Mouse (Mus musculus) 416B (cell line): Measurements from ENCODE around the gene Inpp5a.

Experiments
- DNase-seq: peaks from one replicate; pipeline ENCODE4 v3.0.0; 2011; ENCODE audit warnings: low read depth

Inpp5a gene

DNA sequence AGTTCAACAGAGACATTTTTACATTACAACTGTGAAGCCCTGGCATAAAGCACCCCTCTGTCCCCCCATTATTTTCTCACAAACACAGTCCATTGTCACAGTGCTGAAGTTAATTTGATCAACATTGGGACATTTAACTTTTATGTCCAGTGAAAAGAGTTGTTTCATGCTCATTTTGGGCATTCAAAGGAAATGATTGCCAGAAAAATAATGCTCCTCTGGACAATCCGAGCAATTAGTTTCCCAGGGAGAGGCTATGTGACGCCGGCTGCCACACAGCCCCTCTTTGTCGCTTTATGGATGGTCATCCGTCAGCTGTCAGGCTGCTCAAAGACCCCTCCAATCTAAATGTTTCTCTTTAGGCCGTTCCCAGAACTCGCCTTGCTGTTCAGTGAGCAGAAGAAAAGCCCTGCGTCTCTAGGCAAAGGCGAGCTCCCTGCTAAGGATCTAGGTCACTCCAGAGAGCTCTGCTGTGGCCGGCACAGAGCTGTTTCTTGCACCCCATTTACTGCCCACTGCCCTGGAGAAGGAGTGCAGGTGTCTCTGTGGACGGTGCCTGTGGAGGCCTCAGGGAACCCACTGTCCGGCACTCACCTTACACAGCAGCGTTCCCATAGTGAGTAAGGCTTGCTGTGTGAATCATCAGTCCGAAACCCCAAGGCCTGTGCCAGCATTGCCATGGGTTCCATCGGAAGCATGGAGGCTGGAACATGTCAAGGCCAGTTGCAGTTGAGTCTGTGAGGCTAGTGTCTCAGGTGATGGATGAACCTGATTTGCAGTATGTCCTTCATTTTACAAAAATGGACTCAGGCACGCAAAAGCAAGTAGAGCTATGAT, 141.9 kb downstream of the Inpp5a start:
- no peak for DNase-seq

GRCm38 (mm10) chr7:139531428-139531801, 142.5 kb downstream of the Inpp5a start:
- no peak for DNase-seq

- DNase-seq, result no peak
These were observed 147.4 kb downstream of the Inpp5a start for GRCm38 (mm10) chr7:139536331-139536730.

- DNase-seq, result no peak
These were observed 147.9 kb downstream of the Inpp5a start for GRCm38 (mm10) chr7:139536831-139537230.

DNA sequence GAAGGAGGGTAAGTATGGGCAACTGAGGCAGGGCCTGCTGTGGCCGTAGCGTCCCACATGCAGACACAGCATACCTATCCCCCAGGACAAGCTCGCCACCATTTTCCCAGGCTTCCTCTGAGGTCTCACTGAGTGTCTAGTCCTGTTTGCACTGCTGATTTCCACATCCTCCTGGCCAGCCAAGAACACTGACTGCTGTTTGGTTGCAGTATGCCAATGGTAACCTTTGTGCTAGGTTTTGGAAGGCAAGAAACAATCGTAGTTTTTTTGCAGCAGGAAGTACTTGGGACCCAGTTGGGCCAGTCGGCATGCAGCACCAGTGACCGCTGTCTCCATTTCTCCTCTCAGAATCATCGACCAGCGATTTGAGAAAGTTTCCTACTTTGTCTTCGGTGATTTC, 148.9 kb downstream of the Inpp5a start:
- no peak for DNase-seq

GRCm38 (mm10) chr7:139538541-139538940, 149.6 kb downstream of the Inpp5a start:
- no peak for DNase-seq

GRCm38 (mm10) chr7:139540601-139541000, 151.7 kb downstream of the Inpp5a start:
- DNase-seq, result peak; percentile 17

DNA sequence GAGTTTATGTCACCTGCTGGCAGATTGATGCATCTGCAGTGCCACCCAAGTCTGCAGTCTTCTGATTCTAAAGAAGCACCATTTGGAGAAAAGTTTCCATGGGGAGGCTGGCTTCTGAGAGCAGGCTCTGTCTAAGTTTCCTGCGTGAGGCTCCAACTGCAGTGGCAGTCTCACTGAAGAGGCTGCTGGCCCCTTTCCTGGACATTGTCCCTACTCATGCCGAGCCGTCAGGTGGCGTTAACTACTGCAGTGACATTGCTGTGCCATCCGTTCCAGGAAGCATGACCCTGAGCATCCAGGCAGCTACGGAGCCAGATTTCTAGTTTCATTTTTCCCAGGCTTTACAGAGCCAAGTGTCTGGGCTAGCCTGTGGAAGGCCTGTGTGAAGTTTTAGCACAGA, 152.5 kb downstream of the Inpp5a start:
- no peak for DNase-seq

DNA sequence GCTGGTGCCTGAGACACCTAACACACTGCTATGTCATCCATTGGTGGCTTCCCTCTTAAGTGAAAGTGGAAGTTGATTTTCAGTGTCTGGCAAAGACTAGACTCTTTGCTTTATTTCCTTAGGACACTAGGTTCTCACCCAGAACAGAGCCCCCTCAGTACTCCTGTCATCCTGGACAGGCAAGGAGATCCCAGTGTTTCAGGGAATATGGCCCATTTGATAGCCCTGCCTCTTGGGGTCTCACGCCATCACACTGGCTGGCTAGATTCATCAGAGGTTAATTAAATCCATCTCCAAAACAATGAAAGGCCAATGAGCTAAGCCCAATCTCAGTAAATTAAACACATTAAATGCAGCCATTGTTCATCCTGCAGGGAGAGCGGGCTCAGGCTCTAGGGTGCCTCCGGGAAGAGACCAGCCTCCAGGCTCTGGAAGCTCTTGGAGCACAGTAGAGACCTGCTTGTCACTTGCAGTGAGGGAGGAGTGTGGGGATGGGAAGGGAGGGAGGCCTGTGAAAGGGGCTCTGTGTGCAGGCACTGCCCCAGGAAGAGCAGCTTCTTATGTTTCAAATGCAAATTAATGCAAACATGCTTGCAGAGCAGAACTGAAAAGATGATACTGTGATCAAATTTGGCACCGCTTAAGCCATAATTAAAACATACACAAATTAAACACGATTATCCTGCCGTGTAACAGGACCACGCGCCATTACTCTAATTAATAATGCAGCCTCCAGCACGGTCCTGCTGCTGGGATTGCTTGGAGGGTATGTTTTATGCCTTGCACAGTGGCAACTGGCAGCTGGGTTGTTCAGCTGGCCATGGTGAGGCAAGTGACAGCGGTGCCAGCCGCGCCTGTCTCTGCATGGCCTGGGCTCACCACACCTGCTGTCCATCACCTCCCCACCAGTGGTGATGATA, 156.1 kb downstream of the Inpp5a start:
- DNase-seq, result no peak

DNA sequence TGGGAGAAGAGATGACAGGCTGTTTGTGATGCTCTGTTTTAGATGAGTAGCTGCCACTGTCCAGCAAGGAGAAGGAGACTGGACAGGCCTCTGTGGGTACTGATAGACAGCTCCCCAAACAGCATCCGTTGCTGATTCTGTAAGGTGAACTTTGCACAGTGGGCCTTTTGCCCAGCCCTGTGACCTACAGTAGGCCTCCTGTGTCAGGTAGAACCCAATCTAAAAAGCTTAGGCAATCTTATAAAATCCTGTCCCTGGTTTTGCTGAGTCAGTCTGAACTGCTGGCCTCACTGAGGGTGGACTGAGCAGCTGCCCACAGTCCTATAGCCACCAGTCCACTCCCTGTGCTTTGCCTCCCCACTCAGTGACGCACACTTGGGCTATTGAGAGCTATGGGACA, 158.4 kb downstream of the Inpp5a start:
- DNase-seq, result no peak

DNA sequence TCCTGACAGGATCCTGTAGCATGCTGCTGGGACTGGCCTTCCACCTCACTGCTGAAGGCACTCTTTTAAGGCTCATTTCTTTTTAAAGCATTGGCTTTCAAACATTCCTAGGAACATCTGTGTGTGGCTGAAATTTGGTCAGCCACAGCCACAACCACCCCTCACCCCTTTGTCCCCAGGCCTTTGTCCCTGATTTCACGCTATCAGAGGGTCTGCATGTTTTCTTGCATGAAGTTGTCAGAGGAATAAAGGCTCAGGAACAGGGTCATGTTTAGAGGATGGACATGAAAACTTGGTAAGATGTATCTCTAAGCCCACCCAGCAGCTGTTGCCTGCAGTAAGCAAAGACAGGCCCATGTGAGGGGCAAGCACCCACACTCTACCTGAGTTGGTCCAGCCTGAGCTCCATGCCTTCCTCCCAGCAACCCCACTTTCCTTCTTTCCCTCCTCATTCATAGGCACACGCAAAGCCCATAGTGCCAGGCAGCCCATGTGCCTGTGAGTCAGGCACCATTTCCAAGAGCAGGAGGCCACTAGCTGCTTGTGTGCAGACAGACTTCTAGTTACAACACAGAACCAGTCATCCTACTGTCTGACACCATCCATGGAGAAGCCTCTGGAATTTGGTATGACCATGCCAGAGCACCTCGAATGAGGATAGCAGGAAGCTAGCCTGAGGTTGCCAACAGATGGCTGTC, 161.3 kb downstream of the Inpp5a start:
- DNase-seq, result no peak

GRCm38 (mm10) chr7:139551519-139551918, 162.6 kb downstream of the Inpp5a start:
- DNase-seq, result no peak

DNA sequence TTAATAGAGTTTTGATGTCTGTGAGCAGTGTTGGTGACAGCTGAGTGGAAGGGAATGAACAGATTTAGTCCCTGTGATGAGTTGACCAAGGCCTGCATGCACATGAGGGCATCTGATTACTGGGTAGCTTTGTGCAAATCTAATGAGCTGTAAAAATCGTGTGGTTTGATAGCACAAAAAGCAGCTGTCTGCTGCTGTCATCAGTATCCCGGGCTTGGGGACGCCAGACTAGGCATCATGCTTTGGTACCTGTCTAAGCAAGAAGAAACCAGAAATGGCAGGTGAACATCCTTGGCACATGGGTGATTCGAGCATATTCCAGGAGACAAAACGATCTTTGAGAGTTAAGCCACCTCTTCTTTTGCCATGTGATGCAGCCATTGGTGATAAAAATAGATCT, 167.4 kb downstream of the Inpp5a start:
- DNase-seq, result no peak

DNA sequence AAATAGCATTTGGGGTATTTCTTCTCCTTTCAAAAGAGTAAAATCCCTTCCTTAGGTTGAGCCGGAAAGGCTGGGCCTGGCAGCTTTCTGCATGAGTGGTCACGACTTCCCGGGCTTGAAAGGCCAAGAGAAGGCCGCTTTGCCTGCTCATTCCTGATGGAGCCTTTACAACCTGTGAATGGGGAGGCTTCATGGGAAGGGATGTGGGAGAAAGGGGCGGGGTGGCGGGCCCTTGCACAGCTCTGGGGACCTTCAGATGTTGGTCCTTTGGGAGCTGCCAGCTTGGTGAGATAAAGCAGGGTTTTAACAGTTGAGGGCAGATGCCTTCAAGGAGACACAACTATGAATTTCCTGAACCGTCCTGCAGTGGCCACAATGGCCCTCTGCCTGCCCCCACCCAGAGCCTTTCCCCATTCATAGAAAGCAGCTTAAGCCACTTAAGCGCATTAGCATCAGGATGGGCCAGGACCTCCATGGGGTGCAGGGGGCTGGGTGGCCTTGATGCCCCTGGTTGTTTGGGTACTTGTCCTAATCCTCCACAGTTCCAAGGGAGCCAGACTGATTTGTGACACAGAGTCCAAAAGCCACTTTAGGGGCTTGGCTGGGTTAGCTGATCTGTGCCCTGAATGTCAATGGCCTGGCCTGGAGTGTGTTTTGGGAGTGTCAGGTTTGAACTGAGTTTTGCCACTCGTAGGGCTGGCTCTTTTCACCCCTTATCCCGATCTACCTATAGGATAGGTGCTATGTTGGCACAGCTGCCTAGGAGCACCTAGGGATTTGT, 168.0 kb downstream of the Inpp5a start:
- DNase-seq, result no peak

DNA sequence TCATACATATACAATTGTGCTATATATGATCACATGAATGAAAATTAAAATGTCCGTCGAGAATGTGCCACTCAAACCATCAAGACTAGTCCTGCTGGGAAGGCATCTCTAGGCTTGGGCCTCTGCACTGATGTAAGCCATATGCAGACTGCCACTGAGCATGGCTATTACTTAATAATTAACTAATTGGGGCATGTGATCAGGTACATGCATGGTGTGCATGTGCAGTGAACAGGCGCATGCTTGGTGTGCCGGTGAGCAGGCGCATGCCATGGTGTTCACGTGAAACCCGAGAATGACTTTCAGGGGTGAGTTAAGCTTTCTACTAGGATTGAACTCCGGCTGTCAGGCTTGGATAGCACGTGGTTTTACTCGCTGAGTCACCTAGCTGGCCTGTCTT, 170.8 kb downstream of the Inpp5a start:
- peak; percentile 7 for DNase-seq

GRCm38 (mm10) chr7:139563425-139563824, 174.5 kb downstream of the Inpp5a start:
- no peak for DNase-seq

DNA sequence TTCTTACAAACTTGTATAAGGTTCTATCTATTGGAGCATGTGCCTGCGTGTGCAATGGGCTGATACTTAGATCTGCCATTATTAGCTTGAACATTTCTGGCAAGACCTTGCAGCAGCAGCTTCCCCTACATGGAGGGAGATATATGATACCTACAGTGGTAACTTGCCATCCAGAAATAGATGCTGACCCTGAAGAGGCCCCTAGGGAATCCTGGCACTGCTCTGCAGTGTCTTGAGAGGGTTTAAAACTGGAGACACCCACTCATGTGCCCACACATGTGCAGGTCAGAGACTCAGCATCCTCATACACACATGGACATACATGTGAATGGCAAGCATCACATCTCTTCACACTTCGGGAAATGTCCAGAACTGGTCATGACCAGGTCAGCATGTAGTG, 175.3 kb downstream of the Inpp5a start:
- no peak for DNase-seq

DNA sequence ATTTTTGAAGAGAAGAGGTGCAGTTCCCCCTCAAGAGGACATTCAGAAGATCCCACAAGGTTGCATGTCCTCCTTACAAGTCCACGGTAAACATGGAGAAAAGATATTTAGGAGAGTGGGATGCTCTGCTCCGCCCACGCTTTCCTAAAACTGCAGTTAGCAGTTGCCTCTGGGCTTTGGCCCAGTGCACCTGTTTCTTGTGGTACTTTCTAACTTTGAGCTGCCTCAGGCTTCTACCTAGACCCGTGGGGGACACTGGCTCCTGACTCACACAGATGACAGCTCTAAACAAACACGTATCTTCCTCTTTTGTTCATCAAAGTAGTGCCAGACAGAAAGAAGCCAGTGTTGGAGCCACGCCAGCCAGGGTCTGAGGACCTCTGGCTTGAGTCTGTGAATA, 177.1 kb downstream of the Inpp5a start:
- DNase-seq, result peak; percentile 31

GRCm38 (mm10) chr7:139566533-139566932, 177.6 kb downstream of the Inpp5a start:
- peak; percentile 46 for DNase-seq

DNA sequence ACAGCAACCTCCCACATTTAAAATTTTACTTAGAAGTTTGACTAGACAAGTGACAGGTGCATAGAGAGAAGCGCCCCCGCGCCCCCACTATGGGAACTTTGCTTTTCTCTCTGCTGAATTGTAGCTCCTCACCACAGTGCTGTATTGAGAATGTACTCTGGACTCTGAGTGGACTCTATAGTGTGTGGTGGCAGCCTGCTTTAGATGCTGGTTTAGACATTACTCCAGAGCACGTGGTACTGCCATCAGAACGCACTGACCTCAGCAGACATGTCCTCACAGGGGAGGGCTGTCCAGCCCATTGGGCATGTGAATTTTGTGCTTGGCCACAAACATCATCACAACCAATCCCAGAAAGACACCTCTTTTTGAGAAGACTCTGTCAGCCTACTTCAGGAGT, 181.9 kb downstream of the Inpp5a start:
- no peak for DNase-seq

DNA sequence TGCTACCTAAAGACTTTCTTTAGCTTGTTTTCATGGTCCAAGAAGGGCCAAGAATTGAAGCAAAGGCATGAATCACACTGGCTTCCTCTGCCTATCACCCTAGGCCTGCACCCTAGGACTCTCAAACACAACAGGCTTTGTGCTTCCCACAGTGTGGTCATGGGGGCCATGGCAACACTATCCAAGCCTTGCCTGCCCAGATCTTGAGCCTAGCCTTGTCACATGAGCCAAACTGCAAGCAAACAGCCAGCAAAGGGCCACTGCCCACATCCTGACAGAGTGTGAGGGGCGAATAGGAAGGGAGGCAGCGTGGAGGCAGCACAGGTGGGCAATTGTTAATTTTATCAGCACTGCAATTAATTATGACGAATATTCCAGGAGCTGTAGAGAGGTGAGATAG, 183.8 kb downstream of the Inpp5a start:
- DNase-seq, result peak; percentile 8
